Mouse (Mus musculus): ENCODE measurements around the gene Krt7.
A peak's percentile ranks its signal among the peaks of the same experiment; 100 is the strongest.

Gene Krt7

DNA sequence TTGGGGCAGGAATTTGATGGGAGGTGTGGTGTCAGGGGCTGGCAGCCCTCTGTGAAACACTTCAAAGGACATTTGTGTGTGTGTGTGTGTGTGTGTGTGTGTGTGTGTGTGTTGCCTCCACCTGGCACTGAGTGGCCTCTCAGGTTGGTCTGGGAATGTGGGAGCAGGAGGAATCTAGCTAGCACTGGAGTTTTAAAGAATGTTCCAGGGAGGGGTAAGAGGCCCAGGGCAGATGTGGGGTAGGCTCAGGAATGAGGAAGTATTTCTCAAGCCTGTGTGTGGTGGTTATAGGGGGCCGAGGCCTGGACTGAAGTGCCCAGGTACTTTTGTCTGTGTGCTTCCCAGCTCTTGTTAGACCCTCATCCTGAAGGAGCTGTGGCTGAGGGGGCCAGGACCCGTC, at the start of gene Krt7:
Gene Krt7, plus strand, starts transcription at position 269 of the 400 bp plus-strand sequence.
- peak; percentile 41 for DNase-seq (ENCODE audit: low read depth)

DNA sequence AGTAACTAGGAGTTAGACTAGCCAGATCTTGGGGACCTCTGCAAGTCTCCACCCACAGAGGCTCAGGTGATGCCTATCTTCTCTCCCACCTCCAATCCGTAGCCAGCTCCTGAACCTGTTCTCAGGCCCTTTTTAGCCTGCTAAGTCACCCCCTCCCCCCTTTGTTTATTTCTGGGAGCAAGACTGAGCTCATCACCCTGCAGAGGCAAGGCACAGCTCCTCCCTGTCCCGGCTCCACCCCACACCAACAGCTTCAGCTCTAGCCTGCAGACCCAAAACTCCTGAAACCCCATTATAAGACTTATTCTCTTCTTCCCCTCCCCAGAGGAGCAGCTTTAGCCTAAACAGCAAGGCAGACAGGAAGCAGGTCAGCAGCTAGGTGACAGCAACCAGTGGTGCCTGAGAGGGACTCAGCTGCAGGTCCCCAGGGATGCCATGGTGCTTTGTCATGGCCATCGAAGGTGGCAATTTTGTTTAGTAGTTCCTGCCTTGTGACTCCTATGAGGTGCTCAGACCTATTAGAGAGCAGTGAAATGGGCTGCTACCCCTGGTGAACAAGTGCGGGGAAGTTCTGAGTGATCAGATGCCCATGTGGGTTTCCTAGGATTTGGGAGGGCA, 48.3 kb upstream of the Krt7 start:
- DNase-seq (ENCODE audit: low read depth): peak; percentile 72

DNA sequence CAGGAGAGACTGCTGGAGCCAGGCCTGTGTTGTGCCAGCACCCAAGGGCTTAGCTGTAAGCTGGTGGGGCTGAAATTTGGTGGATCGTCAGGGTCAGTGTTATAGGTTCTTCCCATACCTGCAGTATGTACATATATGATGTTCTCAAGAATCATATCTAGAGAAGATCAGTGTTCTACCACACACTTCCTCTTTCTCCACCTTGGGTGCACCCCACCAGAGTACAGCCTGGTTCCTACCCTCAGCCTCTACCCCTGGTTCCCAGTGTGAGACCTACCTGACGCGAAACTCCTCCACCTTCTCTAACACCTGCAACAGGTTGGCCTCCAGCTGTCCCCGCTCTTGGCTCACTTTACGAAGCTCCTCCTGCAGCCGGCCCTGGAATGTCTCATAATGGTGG, 46.9 kb upstream of the Krt7 start:
- no peak for DNase-seq (ENCODE audit: low read depth)

DNA sequence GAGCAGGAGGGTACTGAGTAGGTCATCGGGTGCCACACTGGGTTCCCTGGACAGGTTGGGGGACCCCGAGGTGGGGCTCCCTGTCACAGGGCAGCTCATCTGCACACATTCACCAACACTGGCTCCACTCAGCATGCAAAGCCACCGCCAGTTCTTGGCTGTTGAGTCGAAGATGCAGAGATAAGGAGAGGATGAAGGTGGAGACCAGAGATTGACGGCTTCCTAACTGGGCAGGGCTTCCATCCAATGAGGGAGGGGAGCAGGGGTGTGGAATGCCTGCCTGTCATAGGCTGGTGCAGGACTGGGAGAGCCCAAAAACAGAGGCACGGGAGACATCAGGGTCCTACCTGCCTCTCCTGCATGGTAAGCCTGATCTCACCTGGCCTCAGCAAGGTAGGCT, 46.4 kb upstream of the Krt7 start:
- no peak for DNase-seq (ENCODE audit: low read depth)

DNA sequence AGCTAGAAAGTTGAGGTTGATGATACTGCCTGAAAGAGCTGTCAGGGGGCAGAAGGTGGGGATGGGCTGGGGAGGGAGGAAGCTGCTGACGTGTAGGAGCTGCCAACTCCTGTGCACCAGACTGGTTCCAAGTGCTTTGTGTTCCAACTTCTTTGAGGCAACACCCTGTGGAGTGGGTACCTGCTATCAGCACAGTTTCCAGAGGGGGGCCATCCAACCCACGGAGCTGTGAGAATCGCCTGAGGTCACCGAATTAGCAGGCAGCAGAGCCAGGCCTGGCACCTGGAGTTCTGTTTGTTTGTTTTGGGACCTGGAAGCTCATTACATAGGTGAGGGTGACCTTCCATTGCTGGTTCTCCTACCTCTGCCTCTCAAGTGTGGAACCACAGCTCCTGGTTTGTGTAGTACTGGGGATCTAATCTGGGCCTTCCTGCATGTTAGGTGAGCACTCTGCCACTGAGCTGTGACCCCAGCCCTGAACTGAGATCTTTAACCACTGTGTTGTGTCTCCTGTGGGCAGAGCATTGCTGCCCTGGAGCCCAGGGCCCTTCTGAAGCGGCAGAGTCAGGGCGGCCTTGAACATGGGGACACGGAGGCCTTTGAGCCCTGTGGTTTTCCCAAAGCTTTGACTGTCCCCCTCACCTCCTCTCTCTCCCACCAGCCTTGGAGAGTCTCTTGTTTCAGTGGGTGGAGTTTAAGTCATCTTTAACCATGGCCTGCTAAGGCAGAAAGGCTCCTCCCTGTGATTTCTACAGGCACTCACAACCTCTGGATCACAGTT, 45.8 kb upstream of the Krt7 start:
- DNase-seq (ENCODE audit: low read depth): no peak

DNA sequence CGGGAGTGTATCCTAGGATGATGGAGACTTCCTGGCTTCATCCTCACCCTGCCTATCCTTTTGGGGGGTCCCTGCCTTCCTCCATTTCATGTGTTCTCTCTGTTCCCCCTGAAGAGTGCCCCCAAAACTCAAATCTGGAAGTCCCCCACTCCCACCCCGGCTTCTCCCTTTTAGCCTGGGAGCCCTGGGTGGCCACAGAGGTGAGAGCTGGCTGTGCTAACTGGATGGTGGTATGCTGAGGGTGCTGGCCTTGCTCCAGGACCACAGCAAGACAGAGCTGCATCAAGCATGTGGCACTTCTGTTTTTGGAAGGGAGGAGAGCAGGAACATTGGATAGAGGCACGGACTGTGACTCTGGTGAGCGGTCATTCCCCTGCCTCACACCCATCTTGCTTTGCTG, 45.1 kb upstream of the Krt7 start:
- no peak for DNase-seq (ENCODE audit: low read depth)

DNA sequence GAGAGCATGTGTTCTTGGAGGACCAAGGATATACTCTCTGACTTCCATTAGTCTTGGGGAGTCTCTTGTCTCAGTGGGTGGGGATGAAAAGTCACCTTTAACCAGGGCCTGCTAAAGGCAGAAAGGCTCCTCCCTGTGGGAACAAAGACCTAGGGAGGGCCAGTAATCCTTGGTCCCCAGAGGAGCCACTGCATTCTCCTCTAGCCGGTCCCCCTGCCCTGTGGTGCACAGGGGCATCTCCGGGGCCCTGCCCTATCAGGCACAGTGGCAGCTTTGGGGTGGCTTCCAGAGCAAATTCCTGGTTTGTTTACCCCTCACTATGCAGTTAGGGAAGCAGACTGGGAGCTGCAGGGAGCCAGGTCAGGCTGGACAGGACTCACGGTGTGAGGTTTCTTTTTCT, 44.4 kb upstream of the Krt7 start:
- no peak for DNase-seq (ENCODE audit: low read depth)

DNA sequence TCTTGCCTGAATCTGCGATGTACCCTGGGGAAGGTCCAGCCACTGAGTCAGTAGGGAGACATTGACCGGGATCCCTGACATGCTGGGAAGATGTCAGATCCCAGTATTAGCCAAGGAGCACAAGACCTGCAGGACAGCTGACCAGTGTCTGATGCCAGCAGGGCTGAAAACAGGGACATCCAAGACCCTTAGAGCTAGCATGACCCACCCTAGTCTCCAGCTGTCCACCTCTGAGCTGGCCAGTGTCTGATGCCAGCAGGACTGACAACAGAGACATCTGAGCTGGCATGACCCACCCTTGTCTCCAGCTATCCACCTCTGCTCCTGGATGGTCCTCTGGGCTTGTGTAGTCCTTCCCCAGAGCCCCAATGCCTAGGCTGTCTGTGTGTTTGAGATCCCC, 43.9 kb upstream of the Krt7 start:
- no peak for DNase-seq (ENCODE audit: low read depth)

DNA sequence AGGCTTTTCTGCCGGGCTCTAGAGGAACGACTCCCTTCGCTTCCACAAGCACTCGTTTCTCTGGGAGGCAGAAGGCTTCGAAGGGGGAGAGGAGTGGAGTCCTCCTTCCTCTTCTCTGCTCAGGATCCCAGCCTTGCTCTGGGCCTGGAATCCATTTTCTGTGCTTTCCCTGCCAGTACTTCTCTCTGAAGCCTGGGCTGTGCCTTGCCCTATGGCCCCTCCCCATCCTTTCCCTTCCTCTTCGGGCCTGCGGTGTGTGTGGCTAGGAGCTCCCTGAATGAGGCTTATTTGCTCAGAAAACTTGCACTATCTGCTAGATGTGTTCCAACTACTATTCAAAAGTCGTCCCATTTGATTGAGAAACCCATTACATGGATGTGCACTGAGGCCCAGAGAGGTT, 43.3 kb upstream of the Krt7 start:
- no peak for DNase-seq (ENCODE audit: low read depth)

DNA sequence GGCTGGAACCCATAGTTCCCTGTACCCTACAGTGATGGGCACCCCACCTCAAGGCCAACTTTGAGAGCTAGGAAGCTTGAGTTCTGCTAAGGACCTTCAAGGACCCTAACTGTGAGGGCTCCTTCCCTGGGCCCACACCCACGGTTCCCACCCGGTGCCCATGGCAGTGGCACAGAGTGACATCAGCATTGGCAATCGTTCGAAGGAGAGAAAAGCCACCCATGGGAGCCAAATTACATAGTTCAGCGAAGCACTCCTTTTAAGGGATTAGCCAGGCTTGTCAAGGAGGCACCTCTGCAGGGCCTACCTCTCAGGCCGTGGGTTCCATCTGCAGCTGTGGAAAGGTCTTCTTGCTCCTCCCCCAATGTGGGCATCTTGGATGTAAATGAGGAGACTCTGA, 42.8 kb upstream of the Krt7 start:
- peak; percentile 48 for DNase-seq (ENCODE audit: low read depth)

DNA sequence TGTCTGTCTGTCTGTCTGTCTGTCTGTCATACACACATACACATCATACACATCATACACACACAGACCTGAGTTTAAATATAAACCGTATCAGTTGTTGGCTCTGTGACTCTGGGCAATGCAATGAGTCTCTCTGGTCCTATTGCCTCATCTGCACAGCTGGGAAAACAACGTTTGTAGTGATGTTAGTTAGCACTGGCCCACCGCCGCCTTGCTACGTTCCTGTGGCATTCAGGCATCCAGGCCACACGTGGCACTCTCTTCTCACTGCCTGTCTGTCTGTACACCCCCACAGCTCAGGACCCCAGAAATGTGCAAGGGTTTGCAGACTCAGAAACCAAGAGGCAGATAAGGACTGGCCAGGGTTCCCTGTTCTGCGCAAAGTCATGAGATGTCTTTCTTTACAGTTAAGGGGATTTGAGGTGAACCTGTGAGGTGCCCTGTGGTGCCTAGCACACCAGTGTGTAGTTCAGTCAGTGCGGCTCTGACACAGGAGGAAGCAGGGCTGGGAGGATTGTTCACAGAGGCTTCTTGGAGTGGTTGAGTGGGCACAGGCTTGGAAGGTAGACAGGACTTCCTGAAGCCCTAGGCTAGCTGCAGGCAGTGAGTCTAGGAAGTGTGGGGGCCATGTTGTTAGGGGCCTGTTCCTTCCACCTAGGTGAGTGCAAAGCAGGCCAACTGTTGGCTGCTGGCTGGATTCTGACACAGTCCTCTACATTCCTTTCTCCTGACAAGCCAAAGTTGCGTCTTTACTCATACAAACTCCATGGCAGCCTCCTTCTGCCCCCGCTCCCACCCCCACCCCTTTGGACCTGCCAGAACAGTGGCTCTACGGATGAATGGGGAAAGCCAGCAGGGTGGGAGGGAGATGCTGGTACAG, 42.1 kb upstream of the Krt7 start:
- peak; percentile 91 for DNase-seq (ENCODE audit: low read depth)

DNA sequence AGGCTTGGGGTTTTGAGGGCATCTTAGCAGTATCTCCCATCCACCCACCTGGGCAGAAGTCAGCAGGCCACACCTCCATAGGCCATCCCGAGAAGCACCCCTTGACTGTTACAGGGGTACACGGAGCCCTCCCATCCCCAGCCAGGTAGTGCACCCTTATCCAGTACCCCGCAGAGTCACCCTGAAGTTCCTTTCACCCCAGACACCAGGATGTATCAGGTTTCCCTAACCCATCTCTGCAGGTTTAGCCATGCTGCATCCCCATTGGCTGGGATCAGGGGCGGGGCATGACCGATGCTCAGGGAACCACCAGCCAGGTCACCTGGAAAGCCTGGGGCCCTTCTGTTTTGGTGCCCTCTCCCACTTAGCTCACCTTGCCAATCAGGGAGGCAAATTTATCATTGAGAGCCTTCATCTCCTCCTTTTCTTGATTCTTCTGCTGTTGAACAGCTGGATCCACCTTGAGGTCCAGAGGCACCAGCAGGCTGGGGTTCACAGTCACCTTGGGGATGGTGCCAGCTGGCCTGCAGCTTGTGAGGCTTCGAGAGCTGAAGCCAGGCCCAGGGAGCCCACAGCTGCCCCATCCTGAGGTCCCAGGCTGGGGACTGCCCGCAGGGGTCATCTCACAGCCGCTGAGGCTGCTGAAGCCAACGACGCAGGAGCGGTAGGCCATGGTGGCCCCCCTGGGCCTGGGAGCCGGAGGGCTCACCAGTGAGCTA, 41.3 kb upstream of the Krt7 start:
- peak; percentile 56 for DNase-seq (ENCODE audit: low read depth)

DNA sequence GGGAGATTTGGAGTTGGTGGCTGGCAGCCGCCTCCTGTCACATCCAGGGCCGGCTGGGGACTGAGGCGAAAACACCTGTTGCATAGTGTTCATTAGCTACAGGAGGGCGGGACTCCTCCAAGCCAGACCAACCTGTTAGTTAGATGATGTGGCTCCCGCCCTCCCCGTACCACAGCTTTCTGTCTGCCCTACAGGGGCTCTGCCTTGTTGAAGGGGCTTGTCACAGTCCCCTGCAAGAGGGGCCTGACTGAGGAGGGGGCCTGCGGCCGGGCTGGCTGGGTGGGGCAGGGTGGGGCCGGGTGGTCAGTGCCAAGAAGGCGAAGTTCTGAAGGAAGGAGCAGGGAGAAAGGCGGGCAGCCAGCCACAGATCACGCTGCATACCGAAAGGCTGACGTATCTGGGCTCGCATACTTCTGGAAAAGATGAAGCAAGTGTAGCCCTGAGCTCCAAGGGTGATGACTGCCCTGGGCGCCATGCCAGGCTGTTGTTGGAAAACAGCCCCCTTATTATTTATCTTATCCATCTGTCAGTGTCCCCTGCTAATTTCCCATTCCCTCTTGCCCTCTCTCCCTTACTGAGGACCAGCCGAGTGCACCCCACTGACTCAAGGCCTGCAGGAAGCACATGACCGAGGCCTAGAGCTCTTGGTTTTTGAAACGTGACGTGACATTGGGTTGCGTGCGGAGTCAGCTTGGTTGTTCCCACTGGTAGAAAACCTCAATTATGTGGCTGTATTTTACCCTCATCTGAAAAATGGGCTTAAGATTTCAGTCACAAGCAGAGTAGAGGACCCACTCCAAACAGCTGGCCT, 40.5 kb upstream of the Krt7 start, which contains the start of gene Krt80:
Gene Krt80, minus strand, starts transcription at position 62 of the 811 bp plus-strand sequence.
- peak; percentile 99 for DNase-seq (ENCODE audit: low read depth)

DNA sequence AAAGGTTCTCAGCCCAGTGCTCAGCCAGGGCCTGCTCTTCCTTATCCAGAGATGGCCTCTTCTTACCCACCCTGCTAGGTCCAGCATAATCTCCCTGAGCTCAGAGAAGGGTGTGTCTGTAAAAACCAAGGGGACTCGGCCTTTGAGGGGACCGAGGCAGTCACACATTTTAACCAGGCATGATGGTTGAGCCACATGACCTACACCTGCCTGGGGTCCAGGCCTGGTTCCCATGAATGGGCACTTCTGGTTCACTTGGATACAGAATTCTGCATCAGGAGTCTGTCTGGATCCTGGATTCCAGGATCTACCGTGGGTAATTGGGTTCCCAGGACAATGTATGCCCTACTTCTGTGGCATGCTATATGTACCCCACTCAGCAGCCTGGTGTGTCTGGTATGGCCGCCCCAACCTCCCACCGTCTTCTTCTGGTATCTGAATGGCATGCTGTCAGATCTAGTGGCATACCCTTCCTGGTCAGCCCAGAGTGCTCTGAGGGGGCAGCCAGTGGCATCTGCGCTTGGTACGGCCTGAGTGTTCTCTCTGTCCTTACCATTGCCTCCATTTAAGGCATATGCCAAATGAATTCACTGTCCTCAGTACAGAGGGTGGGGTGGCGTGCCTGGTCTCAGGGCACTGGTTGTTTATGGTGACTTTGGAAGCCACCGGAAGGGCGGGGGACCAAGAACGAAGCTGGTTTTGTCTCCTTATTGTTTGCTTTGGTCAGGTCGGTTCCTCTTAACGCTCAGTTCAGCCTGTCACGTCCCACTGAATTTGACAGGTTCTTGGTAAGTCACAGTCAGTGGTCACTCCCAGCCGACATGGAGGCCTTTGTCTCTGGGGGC, 39.5 kb upstream of the Krt7 start:
- no peak for DNase-seq (ENCODE audit: low read depth)

DNA sequence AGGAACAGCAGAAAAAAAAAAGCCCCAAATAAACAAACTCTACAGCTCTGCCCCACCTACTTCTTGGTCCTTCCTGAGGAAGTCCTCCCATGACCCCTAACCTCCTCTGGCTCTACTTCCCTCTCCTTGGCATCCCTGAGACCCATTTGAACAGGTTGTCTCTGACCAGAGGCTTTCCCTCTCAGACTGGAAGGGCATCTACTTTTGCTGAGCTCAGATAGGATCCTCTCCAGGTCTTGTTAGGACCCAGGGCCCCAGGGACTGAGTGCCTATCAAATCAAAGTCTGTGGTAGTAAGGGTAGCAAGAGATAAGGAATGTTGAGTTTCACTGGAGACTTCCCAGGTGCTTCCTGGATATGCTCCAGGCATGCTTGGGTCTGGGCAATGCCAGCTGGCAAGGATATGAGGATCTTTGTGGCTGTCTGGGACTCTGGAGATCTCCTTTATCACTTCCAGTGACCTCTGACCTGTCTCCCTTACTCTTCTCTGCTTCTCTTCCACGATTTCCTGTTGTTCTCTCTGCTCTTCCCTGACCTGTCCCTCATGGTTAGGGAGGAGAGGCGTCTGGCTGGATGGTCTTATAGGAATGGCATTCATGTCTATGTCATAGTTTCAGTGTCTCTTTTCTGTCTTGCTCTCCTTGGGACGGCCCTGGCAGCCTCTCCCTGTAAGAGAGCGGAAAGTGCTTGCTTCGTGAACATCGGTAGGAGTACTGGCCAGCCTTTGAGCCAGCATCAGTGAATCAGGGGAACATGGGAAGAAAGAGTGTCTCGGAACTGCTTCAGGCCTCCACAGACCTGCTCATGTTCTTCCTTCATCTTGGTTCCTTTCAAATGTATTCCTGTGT, 38.5 kb upstream of the Krt7 start:
- no peak for DNase-seq (ENCODE audit: low read depth)

DNA sequence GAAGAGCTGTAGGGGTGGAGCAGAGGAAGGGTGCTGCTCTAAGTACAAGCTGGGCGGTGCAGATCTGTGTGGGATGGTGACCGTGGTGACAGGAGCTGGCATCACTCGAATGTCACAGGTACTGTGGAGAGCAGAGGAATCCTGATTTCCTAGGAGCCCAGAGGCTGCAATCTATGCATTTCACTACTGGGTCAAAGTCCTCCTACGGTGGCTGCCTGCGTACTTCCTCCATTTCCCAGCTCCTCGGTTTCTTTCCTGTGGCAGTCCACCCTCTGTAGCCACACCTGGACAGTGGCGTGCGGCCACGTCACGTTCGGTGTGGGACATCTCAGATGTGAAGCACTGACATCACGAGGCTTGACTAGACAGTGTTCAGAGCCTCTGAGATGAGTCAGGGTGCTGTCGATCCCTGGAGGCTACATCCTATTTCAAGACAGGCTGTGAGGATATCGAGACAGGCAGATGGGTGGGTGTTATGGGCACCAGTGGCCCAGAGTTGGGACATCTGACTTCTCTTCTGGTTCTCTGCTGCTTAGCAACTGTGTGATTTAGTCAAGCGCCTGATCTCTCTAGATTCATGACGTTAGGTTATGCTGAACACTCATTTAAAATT, 37.5 kb upstream of the Krt7 start:
- no peak for DNase-seq (ENCODE audit: low read depth)

DNA sequence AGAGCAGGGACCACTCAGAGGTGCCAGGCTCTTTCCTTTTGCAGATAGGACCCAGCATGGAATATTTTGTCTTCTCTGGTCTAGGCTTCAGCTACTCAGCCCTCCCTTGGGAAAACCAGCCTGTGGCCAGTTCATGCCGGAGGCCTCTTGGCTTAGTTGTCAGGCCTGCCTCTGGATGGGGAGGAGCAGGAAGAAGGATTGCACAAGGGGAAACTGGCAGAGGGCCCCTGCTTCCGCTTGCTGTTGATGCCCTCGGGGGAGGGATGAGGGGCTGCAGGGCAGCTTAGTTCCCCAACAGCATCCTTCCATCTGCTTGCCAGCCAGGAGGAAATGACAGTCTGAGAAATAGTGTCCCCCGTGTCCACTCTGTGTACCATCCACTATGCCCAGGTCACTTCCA, 36.0 kb upstream of the Krt7 start:
- peak; percentile 91 for DNase-seq (ENCODE audit: low read depth)

DNA sequence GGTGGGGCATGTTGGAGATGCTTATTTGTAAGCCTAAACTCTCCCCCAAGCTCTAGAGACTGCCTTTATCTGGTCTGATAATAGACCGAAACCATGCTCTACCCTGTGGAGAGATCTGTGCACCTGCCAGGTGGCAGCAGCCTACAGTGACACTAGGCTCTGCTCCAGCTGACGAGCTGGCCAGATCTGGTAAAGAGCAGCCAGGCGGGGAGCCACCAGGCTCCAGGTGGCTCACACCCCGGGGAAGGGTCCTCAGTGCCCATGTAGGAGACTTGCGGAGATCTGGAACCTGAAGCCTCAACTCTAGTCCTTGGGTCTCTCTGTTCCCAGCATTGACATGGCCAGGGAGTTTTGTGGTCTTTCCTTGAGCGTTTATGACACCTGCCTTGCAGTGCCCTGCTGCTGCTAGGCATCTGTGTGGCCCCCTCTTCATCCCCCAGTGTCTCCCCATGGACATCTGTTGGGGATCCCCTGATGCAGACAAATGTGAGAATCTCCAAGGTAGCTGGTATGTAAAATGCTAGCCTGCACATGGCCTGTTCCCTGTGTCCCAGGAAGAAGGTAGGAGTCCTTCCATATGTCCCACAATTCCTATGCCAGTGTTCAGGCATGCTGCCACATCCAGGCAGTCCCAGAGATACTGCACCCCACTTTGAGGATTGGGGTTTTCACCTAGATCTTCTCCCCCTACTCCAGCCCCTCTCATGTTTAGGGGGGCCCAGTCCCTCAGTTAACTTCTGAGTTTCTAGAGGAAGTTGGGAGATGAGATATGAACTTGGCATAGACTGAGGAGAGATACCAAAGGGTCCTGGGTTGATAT, 34.7 kb upstream of the Krt7 start:
- DNase-seq (ENCODE audit: low read depth): no peak

All from NIH3T3 (cell line).